Comparison of ENCODE assay signal across 10 mouse cellular contexts in genomic region chr11:101180846-101181740, GRCm38 (mm10). TPM values are rescaled to one million over a fixed set of nuclear protein-coding genes. Genes with fewer than 3 reads are reported as not detected.
DNase-seq lines count a peak whose midpoint lies in the region; ATAC-seq and TF ChIP-seq lines count a peak whose summit lies in the region.
"Had no signal": no experiment of that assay in that cellular context is flagged by ENCODE, and none has a peak within 500 bp of the region (broad histone marks: within the 10 kb centered on the region; RNA-seq: fewer than 3 reads in every experiment).

No protein-coding gene starts in this region.

- no peaks in the 10 kb centered on the region for H3K9me3 ChIP-seq in forebrain, embryonic 11.5 days (ENCODE audit: control insufficient read depth, low read length)
- no peaks in the 10 kb centered on the region for H3K9me3 ChIP-seq in forebrain, embryonic 12.5 days
- H3K9me3 ChIP-seq in midbrain, embryonic 10.5 days (replicated peaks): no peaks in the 10 kb centered on the region
- H3K9me3 ChIP-seq in midbrain, embryonic 13.5 days: no peaks in the 10 kb centered on the region
- no peaks in the 10 kb centered on the region for H3K9me3 ChIP-seq in lung, embryonic 14.5 days (ENCODE audit: low read depth, low read length)

- no peak for TF ChIP-seq POLR2A in bone marrow macrophage, adult 2 months (IDR thresholded peaks at IDR 0.05; ENCODE audit: borderline replicate concordance, low read depth, low read length)

- TF ChIP-seq CTCF in bone marrow macrophage, adult 2 months (IDR thresholded peaks at IDR 0.05; ENCODE audit: low read depth, low read length): peak; percentile 83
- peak; percentile 87 for TF ChIP-seq CTCF in lung, embryonic 14.5 days (IDR thresholded peaks at IDR 0.05; ENCODE audit: low read depth)

- no peak overlapping the region for H3K9ac ChIP-seq in forebrain, embryonic 11.5 days (ENCODE audit: low read length)
- no peak overlapping the region for H3K9ac ChIP-seq in forebrain, embryonic 12.5 days
- no peak overlapping the region for H3K9ac ChIP-seq in midbrain, embryonic 13.5 days (replicated peaks)
- H3K9ac ChIP-seq in lung, embryonic 14.5 days: no peak overlapping the region

- DNase-seq in forebrain, embryonic 11.5 days (ENCODE audit: low spot score): peak; percentile 87
- DNase-seq in midbrain, embryonic 10.5 days (ENCODE audit: low spot score): peak; percentile 69
- peak; percentile 83 for DNase-seq in lung, embryonic 14.5 days
- peak; percentile 26 for DNase-seq in thymus, postnatal 0 days (ENCODE audit: low spot score)

- H3K27me3 ChIP-seq in forebrain, embryonic 11.5 days (ENCODE audit: control insufficient read depth, insufficient read depth, low read length): peaks cover 34% of the 10 kb centered on the region
- peaks cover 58% of the 10 kb centered on the region for H3K27me3 ChIP-seq in forebrain, embryonic 12.5 days
- H3K27me3 ChIP-seq in midbrain, embryonic 10.5 days (ENCODE audit: low read depth, poor library complexity, severe bottlenecking): peaks cover 65% of the 10 kb centered on the region
- peaks cover 42% of the 10 kb centered on the region for H3K27me3 ChIP-seq in midbrain, embryonic 13.5 days
- peaks cover 28% of the 10 kb centered on the region for H3K27me3 ChIP-seq in lung, embryonic 14.5 days (ENCODE audit: insufficient read depth, low read length)
- H3K27me3 ChIP-seq: Patski had no signal

- ATAC-seq in forebrain, embryonic 11.5 days (replicated peaks; ENCODE audit: low FRiP score): no peak
- no peak for ATAC-seq in forebrain, embryonic 12.5 days (ENCODE audit: low FRiP score)
- ATAC-seq in midbrain, embryonic 13.5 days: no peak
- 0 out of 2 replicates have a peak, but pooled peaks have one; percentile 6 for ATAC-seq in erythroblast, adult 5-6 weeks (replicated peaks; ENCODE audit: low FRiP score, poor library complexity, severe bottlenecking)
- no peak for ATAC-seq in lung, embryonic 14.5 days (ENCODE audit: insufficient read depth)
- ATAC-seq: Patski had no signal

- 44% methylated on average over 10 of the region's 10 CpGs for WGBS in forebrain, embryonic 11.5 days
- 37% methylated on average over 10 of the region's 10 CpGs for WGBS in forebrain, embryonic 12.5 days
- WGBS in midbrain, embryonic 10.5 days: 45% methylated on average over 10 of the region's 10 CpGs
- WGBS in midbrain, embryonic 13.5 days: 42% methylated on average over 10 of the region's 10 CpGs
- WGBS in lung, embryonic 14.5 days: 35% methylated on average over 10 of the region's 10 CpGs

- peaks cover 6% of the 10 kb centered on the region; the same call in 1 of the 2 replicates for H3K4me1 ChIP-seq in forebrain, embryonic 11.5 days (replicated peaks; ENCODE audit: control insufficient read depth, insufficient read depth, low read length)
- H3K4me1 ChIP-seq in forebrain, embryonic 12.5 days: peaks cover 14% of the 10 kb centered on the region
- peaks cover 42% of the 10 kb centered on the region for H3K4me1 ChIP-seq in midbrain, embryonic 10.5 days
- peaks cover 29% of the 10 kb centered on the region for H3K4me1 ChIP-seq in midbrain, embryonic 13.5 days (replicated peaks)
- H3K4me1 ChIP-seq in bone marrow macrophage, adult 2 months (ENCODE audit: control insufficient read depth, insufficient read depth, low read length): no peaks in the 10 kb centered on the region
- 0 out of 2 replicates have a peak, but pooled peaks cover 4% of the 10 kb centered on the region for H3K4me1 ChIP-seq in lung, embryonic 14.5 days (ENCODE audit: insufficient read depth)

- no peaks in the 10 kb centered on the region for H3K36me3 ChIP-seq in forebrain, embryonic 11.5 days (ENCODE audit: control insufficient read depth, insufficient read depth, low read length)
- no peaks in the 10 kb centered on the region for H3K36me3 ChIP-seq in forebrain, embryonic 12.5 days (replicated peaks)
- H3K36me3 ChIP-seq in midbrain, embryonic 10.5 days: no peaks in the 10 kb centered on the region
- no peaks in the 10 kb centered on the region for H3K36me3 ChIP-seq in midbrain, embryonic 13.5 days
- H3K36me3 ChIP-seq in lung, embryonic 14.5 days (ENCODE audit: insufficient read depth): no peaks in the 10 kb centered on the region

- H3K4me2 ChIP-seq in forebrain, embryonic 11.5 days (ENCODE audit: low read depth, low read length, severe bottlenecking): no peak overlapping the region
- no peak overlapping the region for H3K4me2 ChIP-seq in forebrain, embryonic 12.5 days
- H3K4me2 ChIP-seq in midbrain, embryonic 13.5 days (replicated peaks): no peak overlapping the region
- no peak overlapping the region for H3K4me2 ChIP-seq in lung, embryonic 14.5 days

- no peak overlapping the region for H3K27ac ChIP-seq in forebrain, embryonic 11.5 days (ENCODE audit: low read depth, low read length)
- no peak overlapping the region for H3K27ac ChIP-seq in forebrain, embryonic 12.5 days
- H3K27ac ChIP-seq in midbrain, embryonic 10.5 days (replicated peaks): no peak overlapping the region
- no peak overlapping the region for H3K27ac ChIP-seq in midbrain, embryonic 13.5 days
- H3K27ac ChIP-seq in bone marrow macrophage, adult 2 months (ENCODE audit: insufficient read depth, low read depth, low read length): no peak overlapping the region
- H3K27ac ChIP-seq in lung, embryonic 14.5 days (ENCODE audit: low read depth): no peak overlapping the region

- H3K4me3 ChIP-seq in forebrain, embryonic 11.5 days (ENCODE audit: low read depth, low read length): no peak overlapping the region
- H3K4me3 ChIP-seq in forebrain, embryonic 12.5 days (replicated peaks): no peak overlapping the region
- H3K4me3 ChIP-seq in midbrain, embryonic 10.5 days: no peak overlapping the region
- no peak overlapping the region for H3K4me3 ChIP-seq in midbrain, embryonic 13.5 days (replicated peaks)
- no peak overlapping the region for H3K4me3 ChIP-seq in bone marrow macrophage, adult 2 months (ENCODE audit: insufficient read depth, low read length)
- no peak overlapping the region for H3K4me3 ChIP-seq in lung, embryonic 14.5 days (ENCODE audit: low read depth, low read length)

RNA-seq across cellular contexts. Expression of gene Ccr10, which starts 5.8 kb away (rescaled TPM):
- 0.17 TPM in 1 of 2 replicates, not detected in the other for polyA plus RNA-seq in forebrain, embryonic 11.5 days (2014; fragmentation: Nextera tagmentation; extraction: Ambion mirVana)
- 0.10 TPM in 1 of 2 replicates, not detected in the other for polyA plus RNA-seq in forebrain, embryonic 12.5 days (2016; fragmentation: Nextera tagmentation; extraction: Ambion mirVana)
- 0.17 and 0.20 TPM in 2 replicates for polyA plus RNA-seq in midbrain, embryonic 10.5 days (2016; fragmentation: Nextera tagmentation; extraction: Ambion mirVana)
- 0.19 and 0.38 TPM in 2 replicates for polyA plus RNA-seq in midbrain, embryonic 13.5 days (2015; fragmentation: Nextera tagmentation; extraction: Ambion mirVana)
- not detected in 2 replicates for polyA plus RNA-seq in bone marrow macrophage, adult 2 months (2012; ENCODE audit: insufficient read depth, insufficient read length, missing spikeins)
- 0.63 TPM in 1 of 2 replicates, not detected in the other for total RNA-seq in erythroblast, adult 5-6 weeks (2015; ENCODE audit: low replicate concordance)
- total RNA-seq in erythroblast, adult 5-6 weeks (2017; ENCODE audit: low replicate concordance): not detected in 2 replicates
- polyA plus RNA-seq in lung, embryonic 14.5 days (2014; fragmentation: Nextera tagmentation; extraction: Ambion mirVana): 0.11 TPM in 1 of 2 replicates, not detected in the other
- 1.7 and 1.8 TPM in 2 replicates for polyA plus RNA-seq in thymus, postnatal 0 days (2015; fragmentation: Nextera tagmentation; extraction: Ambion mirVana)
- total RNA-seq: hematopoietic stem cell, adult 5-6 weeks had no signal

RNA-seq across cellular contexts. Expression of gene Plekhh3, which starts 9.9 kb away (rescaled TPM):
- polyA plus RNA-seq in forebrain, embryonic 11.5 days (2014; fragmentation: Nextera tagmentation; extraction: Ambion mirVana): 7.9 and 9.1 TPM in 2 replicates
- 9.2 and 9.6 TPM in 2 replicates for polyA plus RNA-seq in forebrain, embryonic 12.5 days (2016; fragmentation: Nextera tagmentation; extraction: Ambion mirVana)
- 4.5 and 5.6 TPM in 2 replicates for polyA plus RNA-seq in midbrain, embryonic 10.5 days (2016; fragmentation: Nextera tagmentation; extraction: Ambion mirVana)
- polyA plus RNA-seq in midbrain, embryonic 13.5 days (2015; fragmentation: Nextera tagmentation; extraction: Ambion mirVana): 7.3 and 8.1 TPM in 2 replicates
- polyA plus RNA-seq in bone marrow macrophage, adult 2 months (2012; ENCODE audit: insufficient read depth, insufficient read length, missing spikeins): 4.3 and 6.4 TPM in 2 replicates
- not detected in 2 replicates for total RNA-seq in erythroblast, adult 5-6 weeks (2015; ENCODE audit: low replicate concordance)
- 1.1 TPM in 1 of 2 replicates, not detected in the other for total RNA-seq in erythroblast, adult 5-6 weeks (2017; ENCODE audit: low replicate concordance)
- 15.9 and 18.0 TPM in 2 replicates for polyA plus RNA-seq in lung, embryonic 14.5 days (2014; fragmentation: Nextera tagmentation; extraction: Ambion mirVana)
- 2.4 and 2.8 TPM in 2 replicates for polyA plus RNA-seq in thymus, postnatal 0 days (2015; fragmentation: Nextera tagmentation; extraction: Ambion mirVana)
- total RNA-seq: hematopoietic stem cell, adult 5-6 weeks had no signal

RNA-seq across cellular contexts. Expression of gene Cntnap1, which starts 10.8 kb away (rescaled TPM):
- polyA plus RNA-seq in forebrain, embryonic 11.5 days (2014; fragmentation: Nextera tagmentation; extraction: Ambion mirVana): 0.35 and 0.55 TPM in 2 replicates
- polyA plus RNA-seq in forebrain, embryonic 12.5 days (2016; fragmentation: Nextera tagmentation; extraction: Ambion mirVana): 0.46 and 0.57 TPM in 2 replicates
- polyA plus RNA-seq in midbrain, embryonic 10.5 days (2016; fragmentation: Nextera tagmentation; extraction: Ambion mirVana): 0.28 and 0.43 TPM in 2 replicates
- 1.3 and 1.5 TPM in 2 replicates for polyA plus RNA-seq in midbrain, embryonic 13.5 days (2015; fragmentation: Nextera tagmentation; extraction: Ambion mirVana)
- 2.5 and 3.2 TPM in 2 replicates for polyA plus RNA-seq in bone marrow macrophage, adult 2 months (2012; ENCODE audit: insufficient read depth, insufficient read length, missing spikeins)
- 0.58 and 0.63 TPM in 2 replicates for total RNA-seq in erythroblast, adult 5-6 weeks (2015; ENCODE audit: low replicate concordance)
- total RNA-seq in erythroblast, adult 5-6 weeks (2017; ENCODE audit: low replicate concordance): 0.17 TPM in 1 of 2 replicates, not detected in the other
- 0.84 and 1.0 TPM in 2 replicates for polyA plus RNA-seq in lung, embryonic 14.5 days (2014; fragmentation: Nextera tagmentation; extraction: Ambion mirVana)
- 0.32 and 0.53 TPM in 2 replicates for polyA plus RNA-seq in thymus, postnatal 0 days (2015; fragmentation: Nextera tagmentation; extraction: Ambion mirVana)
- total RNA-seq: hematopoietic stem cell, adult 5-6 weeks had no signal

RNA-seq across cellular contexts. Expression of gene Tubg2, which starts 25.4 kb away (rescaled TPM):
- polyA plus RNA-seq in forebrain, embryonic 11.5 days (2014; fragmentation: Nextera tagmentation; extraction: Ambion mirVana): 3.9 and 4.5 TPM in 2 replicates
- 7.6 and 8.3 TPM in 2 replicates for polyA plus RNA-seq in forebrain, embryonic 12.5 days (2016; fragmentation: Nextera tagmentation; extraction: Ambion mirVana)
- 2.1 and 3.9 TPM in 2 replicates for polyA plus RNA-seq in midbrain, embryonic 10.5 days (2016; fragmentation: Nextera tagmentation; extraction: Ambion mirVana)
- 29.8 and 31.6 TPM in 2 replicates for polyA plus RNA-seq in midbrain, embryonic 13.5 days (2015; fragmentation: Nextera tagmentation; extraction: Ambion mirVana)
- polyA plus RNA-seq in bone marrow macrophage, adult 2 months (2012; ENCODE audit: insufficient read depth, insufficient read length, missing spikeins): not detected in 2 replicates
- total RNA-seq in erythroblast, adult 5-6 weeks (2015; ENCODE audit: low replicate concordance): not detected in 2 replicates
- total RNA-seq in erythroblast, adult 5-6 weeks (2017; ENCODE audit: low replicate concordance): not detected in 2 replicates
- polyA plus RNA-seq in lung, embryonic 14.5 days (2014; fragmentation: Nextera tagmentation; extraction: Ambion mirVana): 2.7 and 4.1 TPM in 2 replicates
- polyA plus RNA-seq in thymus, postnatal 0 days (2015; fragmentation: Nextera tagmentation; extraction: Ambion mirVana): 1.5 and 1.6 TPM in 2 replicates
- total RNA-seq: hematopoietic stem cell, adult 5-6 weeks had no signal

RNA-seq across cellular contexts. Expression of gene Ezh1, which starts 45.2 kb away (rescaled TPM):
- polyA plus RNA-seq in forebrain, embryonic 11.5 days (2014; fragmentation: Nextera tagmentation; extraction: Ambion mirVana): 10.5 and 12.8 TPM in 2 replicates
- 11.1 and 12.5 TPM in 2 replicates for polyA plus RNA-seq in forebrain, embryonic 12.5 days (2016; fragmentation: Nextera tagmentation; extraction: Ambion mirVana)
- polyA plus RNA-seq in midbrain, embryonic 10.5 days (2016; fragmentation: Nextera tagmentation; extraction: Ambion mirVana): 11.1 and 11.2 TPM in 2 replicates
- polyA plus RNA-seq in midbrain, embryonic 13.5 days (2015; fragmentation: Nextera tagmentation; extraction: Ambion mirVana): 17.6 and 17.7 TPM in 2 replicates
- polyA plus RNA-seq in bone marrow macrophage, adult 2 months (2012; ENCODE audit: insufficient read depth, insufficient read length, missing spikeins): 48.6 and 52.5 TPM in 2 replicates
- 161 and 177 TPM in 2 replicates for total RNA-seq in erythroblast, adult 5-6 weeks (2015; ENCODE audit: low replicate concordance)
- 208 and 251 TPM in 2 replicates for total RNA-seq in erythroblast, adult 5-6 weeks (2017; ENCODE audit: low replicate concordance)
- polyA plus RNA-seq in lung, embryonic 14.5 days (2014; fragmentation: Nextera tagmentation; extraction: Ambion mirVana): 17.4 and 18.9 TPM in 2 replicates
- 13.7 and 13.8 TPM in 2 replicates for polyA plus RNA-seq in thymus, postnatal 0 days (2015; fragmentation: Nextera tagmentation; extraction: Ambion mirVana)

Comparison
In these comparisons a context has a peak if more than half of its experiments do, and no peak if none do; other contexts are left out.
1. DNase-seq: peak in every context shown above with its lines; median percentile 87 in forebrain, embryonic 11.5 days; 83 in lung, embryonic 14.5 days; 69 in midbrain, embryonic 10.5 days; 26 in thymus, postnatal 0 days.